Mouse (Mus musculus) hindbrain, postnatal 0 days (tissue): ENCODE measurements at regions not wholly inside any gene's neighbourhood (a gene's known extent, or its start where the extent isn't known, plus 50 kb on each side); places are given as distances from the start of the nearest gene placed in this dataset.
A peak's percentile ranks its signal among the peaks of the same experiment; 100 is the strongest.

Experiments
- ATAC-seq: fragments of 200-750 bp; cut with Nextera tagmentation; 2 replicates; pipeline ENCODE4 v1.8.0; 2017; ENCODE audit warnings: mild to moderate bottlenecking, moderate TSS enrichment, moderate library complexity
- DNase-seq: peaks from one replicate; pipeline ENCODE4 v3.0.0-alpha.2; 2015; ENCODE audit warnings: low spot score
- H3K27ac ChIP-seq: fragments of 300-500 bp; sonication (generic); 2 replicates; pipeline ENCODE4 v1.5.1; 2014; ENCODE audit warnings: mild to moderate bottlenecking
- H3K27me3 ChIP-seq: fragments of 300-500 bp; sonication (generic); 2 replicates; pipeline ENCODE4 v1.6.1; 2014; ENCODE audit warnings: low read length, mixed read lengths; ENCODE audit not compliant: insufficient read depth
- H3K36me3 ChIP-seq: fragments of 300-500 bp; sonication (generic); 2 replicates; pipeline ENCODE4 v1.6.1; 2014; ENCODE audit warnings: low read length, mixed read lengths; ENCODE audit not compliant: insufficient read depth
- H3K4me1 ChIP-seq: fragments of 300-500 bp; sonication (generic); 2 replicates; pipeline ENCODE4 v1.6.1; 2014; ENCODE audit warnings: antibody characterized with exemption, low read length, mixed read lengths; ENCODE audit not compliant: insufficient read depth
- H3K4me2 ChIP-seq: fragments of 300-500 bp; sonication (generic); 2 replicates; pipeline ENCODE4 v1.6.1; 2014; ENCODE audit warnings: low read depth, mild to moderate bottlenecking, low read length, moderate library complexity, mixed read lengths
- H3K4me3 ChIP-seq: fragments of 300-500 bp; sonication (generic); 2 replicates; pipeline ENCODE4 v1.5.1; 2014; ENCODE audit warnings: low read length
- H3K9ac ChIP-seq: fragments of 300-500 bp; sonication (generic); replicated peaks from 2 replicates; pipeline ENCODE4 v1.6.1; 2014; ENCODE audit warnings: mild to moderate bottlenecking, low read length, moderate library complexity, mixed read lengths
- H3K9me3 ChIP-seq: fragments of 300-500 bp; sonication (generic); 2 replicates; pipeline ENCODE4 v1.6.1; 2016; ENCODE audit warnings: low read length, mixed read lengths
- CTCF ChIP-seq: IDR thresholded peaks from 2 replicates; pipeline ENCODE4 v1.5.1; 2016; ENCODE audit warnings: antibody characterized with exemption, control low read depth, low read depth
- WGBS: fragments of 180-500 bp; shearing (Covaris S2); extraction: QIAGEN DNeasy Blood & Tissue Kit; methylation state at CpG from one replicate; pipeline ENCODE4 v1.1.7; 2014; 5-methylcytosine and 5-hydroxymethylcytosine counted together

DNA sequence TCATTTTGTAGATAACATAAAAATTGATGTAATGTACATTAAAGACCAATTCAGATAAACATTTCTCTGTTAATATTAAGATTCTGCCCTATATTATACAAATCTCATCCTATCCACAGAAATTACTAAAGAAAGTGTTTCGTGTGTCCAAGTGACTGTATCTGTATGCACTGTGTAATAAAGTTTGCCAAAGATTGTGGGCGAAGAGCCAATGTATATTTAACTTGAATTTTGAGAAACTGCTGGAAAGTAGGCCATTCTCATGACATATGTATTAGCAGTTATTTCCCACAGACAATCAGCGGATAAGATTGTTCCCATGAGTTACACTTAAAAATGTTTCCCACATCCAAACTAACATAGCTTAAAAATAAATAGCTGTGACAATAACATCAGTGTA is 269.9 kb downstream of the Slitrk6 start:
- 70% methylated on average over 3 of the region's 3 CpGs for WGBS
- Histone ChIP-seq H3K9ac (no peak overlapping the region), H3K36me3 (no peaks in the 10 kb centered on the region), H3K27ac (no peak overlapping the region), H3K4me2 (no peak overlapping the region), H3K27me3 (no peaks in the 10 kb centered on the region), H3K4me1 (no peaks in the 10 kb centered on the region), H3K9me3 (no peaks in the 10 kb centered on the region), H3K4me3 (no peak overlapping the region)
- no peak for TF ChIP-seq CTCF
- DNase-seq (no peak), ATAC-seq (no peak)

DNA sequence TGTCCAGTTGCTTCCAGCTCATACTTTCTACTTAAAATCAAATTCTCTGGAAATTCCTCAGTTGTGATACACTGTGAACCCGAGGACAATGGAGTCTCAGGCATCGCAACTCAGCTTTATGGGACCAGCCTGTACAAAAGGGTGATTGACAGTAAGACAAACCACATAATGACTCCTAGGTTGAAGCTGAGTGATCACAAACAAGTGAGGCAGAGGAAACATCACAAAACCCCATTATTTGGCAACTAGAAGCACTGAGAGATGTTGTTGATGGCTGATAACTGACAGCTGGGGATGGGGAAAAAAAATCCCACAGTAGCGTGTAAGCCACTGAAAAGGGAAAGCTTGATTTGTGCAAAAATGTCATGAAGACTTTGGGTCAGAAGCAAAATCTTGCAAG is 282.2 kb downstream of the Slitrk6 start:
- Histone ChIP-seq H3K36me3 (no peaks in the 10 kb centered on the region), H3K9me3 (no peaks in the 10 kb centered on the region), H3K27me3 (no peaks in the 10 kb centered on the region), H3K9ac (no peak overlapping the region), H3K4me2 (no peak overlapping the region), H3K27ac (no peak overlapping the region), H3K4me1 (no peaks in the 10 kb centered on the region), H3K4me3 (no peak overlapping the region)
- WGBS, result 35% methylated on average over 3 of the region's 3 CpGs
- no peak for DNase-seq
- no peak for TF ChIP-seq CTCF
- peak; percentile 27; the same call in 1 of the 2 replicates for ATAC-seq

DNA sequence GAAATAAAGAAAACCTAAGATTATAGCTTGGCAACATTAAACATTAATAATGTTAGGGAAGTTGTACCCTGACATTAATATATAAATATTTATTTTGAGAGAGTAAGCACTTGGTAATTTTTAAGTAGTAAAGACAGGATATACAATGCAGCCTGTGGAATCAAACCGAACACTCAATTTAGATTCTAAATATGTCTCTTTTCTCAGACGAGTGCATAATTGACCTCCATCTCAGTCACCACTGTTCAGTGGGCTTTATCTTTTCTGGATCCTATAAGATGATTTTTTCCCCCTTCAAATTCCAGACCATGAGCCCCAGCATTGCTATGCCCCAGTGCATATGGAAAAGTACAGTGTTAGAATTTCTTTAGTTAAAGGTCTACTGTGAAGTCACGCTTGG is 282.8 kb downstream of the Slitrk6 start:
- no peak overlapping the region for H3K27ac ChIP-seq
- no peaks in the 10 kb centered on the region for H3K36me3 ChIP-seq
- no peak for TF ChIP-seq CTCF
- no peaks in the 10 kb centered on the region for H3K27me3 ChIP-seq
- no peaks in the 10 kb centered on the region for H3K9me3 ChIP-seq
- no peak overlapping the region for H3K4me3 ChIP-seq
- no peaks in the 10 kb centered on the region for H3K4me1 ChIP-seq
- WGBS, result 54% methylated on average over 3 of the region's 3 CpGs
- H3K4me2 ChIP-seq, result no peak overlapping the region
- DNase-seq (no peak), ATAC-seq (no peak)
- no peak overlapping the region for H3K9ac ChIP-seq

DNA sequence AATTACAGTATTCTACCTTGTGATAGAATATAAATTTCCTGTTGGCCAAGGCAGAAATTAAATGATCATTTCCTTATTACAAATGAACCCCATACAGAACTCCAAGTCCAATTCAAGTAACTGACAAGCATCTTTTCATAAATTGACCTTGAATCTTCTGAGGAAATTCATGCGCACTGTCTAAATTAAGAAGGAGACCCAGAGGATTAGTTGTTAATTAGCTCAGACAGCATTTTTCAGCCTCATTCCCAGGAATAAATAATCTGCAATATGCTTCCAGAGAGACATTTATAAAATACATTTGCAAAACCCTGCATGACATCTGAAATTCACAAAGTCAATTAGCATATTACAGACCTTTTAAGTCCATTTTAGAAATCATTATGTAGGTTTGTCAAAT is 284.2 kb downstream of the Slitrk6 start:
- WGBS, result 53% methylated on average over 1 of the region's 1 CpGs
- H3K4me2 ChIP-seq, result no peak overlapping the region
- H3K27me3 ChIP-seq, result no peaks in the 10 kb centered on the region
- DNase-seq (peak; percentile 17), ATAC-seq (no peak)
- no peaks in the 10 kb centered on the region for H3K4me1 ChIP-seq
- no peak overlapping the region for H3K4me3 ChIP-seq
- H3K27ac ChIP-seq, result no peak overlapping the region
- H3K9me3 ChIP-seq, result no peaks in the 10 kb centered on the region
- H3K9ac ChIP-seq, result no peak overlapping the region
- no peaks in the 10 kb centered on the region for H3K36me3 ChIP-seq
- TF ChIP-seq CTCF, result no peak

DNA sequence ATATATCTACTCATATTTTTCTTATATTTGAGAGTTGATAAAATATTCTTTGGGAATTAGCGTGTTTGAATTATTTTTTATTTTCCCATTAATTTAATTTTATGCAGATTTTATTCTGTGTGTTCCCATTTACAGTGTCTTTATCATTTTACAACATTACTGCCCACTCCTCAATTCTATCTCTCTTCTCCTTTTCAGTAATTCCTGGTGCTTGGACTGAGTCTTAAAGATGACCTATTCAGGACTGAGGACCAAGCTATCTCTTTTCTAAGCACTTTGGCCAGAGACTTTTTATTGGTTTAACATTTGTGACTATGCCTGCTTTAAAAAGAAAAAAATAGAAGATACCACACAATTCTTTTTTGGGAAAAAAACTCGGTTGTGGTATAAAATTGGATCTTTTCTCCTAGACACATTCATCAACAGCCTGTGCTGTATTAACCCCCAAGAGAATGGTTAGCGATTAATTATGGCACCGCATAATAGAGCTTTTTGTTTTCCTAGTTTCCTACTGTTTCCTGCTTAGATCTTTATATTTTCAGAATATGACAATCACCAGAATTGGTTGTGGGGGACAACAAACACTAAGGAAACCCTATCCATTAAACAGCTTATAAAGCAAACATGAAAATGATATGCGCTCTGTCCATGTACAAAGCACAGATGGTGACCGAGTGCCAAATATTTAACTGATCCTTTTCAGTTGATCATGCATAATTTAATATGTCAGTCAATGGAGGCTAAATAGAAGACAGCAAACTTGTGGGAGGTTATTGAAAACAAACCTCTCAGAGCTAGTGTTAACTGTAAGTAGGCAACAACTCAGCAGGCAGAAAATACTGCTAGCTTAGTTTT is 286.3 kb downstream of the Slitrk6 start:
- no peaks in the 10 kb centered on the region for H3K9me3 ChIP-seq
- TF ChIP-seq CTCF, result no peak
- H3K4me1 ChIP-seq, result no peaks in the 10 kb centered on the region
- H3K4me3 ChIP-seq, result no peak overlapping the region
- peak; percentile 46 for DNase-seq
- no peaks in the 10 kb centered on the region for H3K36me3 ChIP-seq
- H3K4me2 ChIP-seq, result no peak overlapping the region
- peak; percentile 79 for ATAC-seq
- WGBS, result 38% methylated on average over 6 of the region's 6 CpGs
- no peak overlapping the region for H3K27ac ChIP-seq
- no peaks in the 10 kb centered on the region for H3K27me3 ChIP-seq
- no peak overlapping the region for H3K9ac ChIP-seq
